Mouse (Mus musculus): ENCODE measurements around the gene Wscd2.

DNA sequence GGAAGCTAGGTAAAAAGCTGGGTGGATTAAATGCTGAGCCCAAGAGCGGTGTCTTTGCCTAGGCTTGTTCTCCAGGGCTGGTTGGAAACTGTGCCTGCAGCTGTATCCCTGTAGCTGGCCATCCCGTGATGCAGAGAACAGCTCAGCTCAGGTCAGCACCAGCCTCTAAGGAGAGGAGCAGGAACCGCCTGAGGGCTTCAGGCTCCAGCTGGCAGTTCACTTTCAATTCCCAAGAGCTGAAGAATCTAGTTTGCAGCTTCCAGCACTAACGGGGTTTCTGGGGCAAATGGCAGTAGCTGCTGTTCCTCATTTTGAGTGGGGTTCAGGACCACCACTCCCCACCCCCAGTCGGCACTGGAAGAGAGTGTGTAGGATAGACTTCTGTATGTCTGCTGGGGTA, 51.1 kb downstream of the Wscd2 start:
- TF ChIP-seq GATA1 (IDR thresholded peaks at IDR 0.05; ENCODE audit: borderline replicate concordance, low read length) = no peak
- no peak for TF ChIP-seq FLI1 (IDR thresholded peaks at IDR 0.05; ENCODE audit: low read length)

Data from megakaryocyte, embryonic 14.5 days (primary cell).